Mouse (Mus musculus) stomach, embryonic 14.5 days (tissue): ENCODE data around the gene Arid1a. TPM values are rescaled to one million over a fixed set of nuclear protein-coding genes. Genes with fewer than 3 reads are reported as not detected.

Experiments used
- ATAC-seq: fragments of 200-750 bp; cut with Nextera tagmentation; 2 replicates; pipeline ENCODE4 v1.8.0; 2017; ENCODE audit warnings: low read depth, moderate TSS enrichment; ENCODE audit not compliant: insufficient number of reproducible peaks, insufficient read depth, low FRiP score
- H3K27ac ChIP-seq: fragments of 300-500 bp; sonication (generic); 2 replicates; pipeline ENCODE4 v1.5.1; 2014; ENCODE audit warnings: mild to moderate bottlenecking, low read length, moderate library complexity, mixed read lengths
- H3K27me3 ChIP-seq: fragments of 300-500 bp; sonication (generic); 2 replicates; pipeline ENCODE4 v1.6.1; 2014; ENCODE audit warnings: low read length, control low read depth, mixed read lengths; ENCODE audit not compliant: control insufficient read depth, insufficient read depth
- H3K36me3 ChIP-seq: fragments of 300-500 bp; sonication (generic); 2 replicates; pipeline ENCODE4 v1.6.1; 2014; ENCODE audit warnings: mild to moderate bottlenecking, control low read depth, low read length, moderate library complexity, mixed read lengths; ENCODE audit not compliant: control insufficient read depth, insufficient read depth
- H3K4me1 ChIP-seq: fragments of 300-500 bp; sonication (generic); 2 replicates; pipeline ENCODE4 v1.6.1; 2014; ENCODE audit warnings: low read length, control low read depth, mixed read lengths; ENCODE audit not compliant: control insufficient read depth, insufficient read depth
- H3K4me2 ChIP-seq: fragments of 300-500 bp; sonication (generic); replicated peaks from 2 replicates; pipeline ENCODE4 v1.6.1; 2014; ENCODE audit warnings: low read depth, low read length, control low read depth
- H3K4me3 ChIP-seq: fragments of 300-500 bp; sonication (generic); 2 replicates; pipeline ENCODE4 v1.5.1; 2014; ENCODE audit warnings: low read depth, low read length, control low read depth
- H3K9ac ChIP-seq: fragments of 300-500 bp; sonication (generic); replicated peaks from 2 replicates; pipeline ENCODE4 v1.6.1; 2014; ENCODE audit warnings: low read depth, mild to moderate bottlenecking, control low read depth, low read length, moderate library complexity, mixed read lengths
- H3K9me3 ChIP-seq: fragments of 300-500 bp; sonication (generic); 2 replicates; pipeline ENCODE4 v1.6.1; 2016; ENCODE audit warnings: low read depth, low read length, control low read depth; ENCODE audit not compliant: control insufficient read depth
- WGBS: fragments of 180-500 bp; shearing (Covaris S2); extraction: QIAGEN DNeasy Blood & Tissue Kit; methylation state at CpG from one replicate; pipeline ENCODE4 v1.1.7; 2014; 5-methylcytosine and 5-hydroxymethylcytosine counted together
- polyA plus RNA-seq: library from polyadenylated mRNA; unstranded; fragments of >200 nt; fragmentation: Nextera tagmentation; extraction: Ambion mirVana; gene quantifications from 2 replicates; pipeline ENCODE4 v1.2.1, GENCODE M21; 2014

Gene Arid1a
- polyA plus RNA-seq, 1 experiment from 2014 or later = 49.4 TPM

- 31% methylated on average over 7 of the region's 7 CpGs for WGBS
- 0 out of 2 replicates have a peak overlapping the region, but pooled peaks have one; percentile 29 for H3K27ac ChIP-seq
Observed at GRCm38 (mm10) chr4:133688417-133689067, 68.0 kb downstream of the Arid1a start.

GRCm38 (mm10) chr4:133687126-133687525 lies 69.4 kb downstream of the Arid1a start:
- 84% methylated on average over 5 of the region's 5 CpGs for WGBS
- no peaks in the 10 kb centered on the region for H3K9me3 ChIP-seq
- peaks cover 29% of the 10 kb centered on the region for H3K4me1 ChIP-seq
- H3K9ac ChIP-seq = no peak overlapping the region
- no peaks in the 10 kb centered on the region for H3K27me3 ChIP-seq
- peaks cover 94% of the 10 kb centered on the region for H3K36me3 ChIP-seq
- H3K27ac ChIP-seq = no peak overlapping the region
- no peak for ATAC-seq
- no peak overlapping the region for H3K4me2 ChIP-seq
- no peak overlapping the region for H3K4me3 ChIP-seq

More at GRCm38 (mm10) chr4:133688417-133689067, 68.0 kb downstream of the Arid1a start:
- Histone ChIP-seq H3K4me2 (no peak overlapping the region), H3K4me3 (no peak overlapping the region), H3K9me3 (no peaks in the 10 kb centered on the region), H3K36me3 (peaks cover 96% of the 10 kb centered on the region), H3K9ac (no peak overlapping the region), H3K27me3 (no peaks in the 10 kb centered on the region), H3K4me1 (peaks cover 29% of the 10 kb centered on the region)
- peak; percentile 62 for ATAC-seq

- Histone ChIP-seq H3K36me3 (peaks cover 94% of the 10 kb centered on the region), H3K9me3 (no peaks in the 10 kb centered on the region), H3K27ac (no peak overlapping the region), H3K4me2 (no peak overlapping the region), H3K4me1 (peaks cover 26% of the 10 kb centered on the region), H3K27me3 (no peaks in the 10 kb centered on the region), H3K9ac (no peak overlapping the region), H3K4me3 (no peak overlapping the region)
- 87% methylated on average over 11 of the region's 11 CpGs for WGBS
- ATAC-seq = no peak
Observed at GRCm38 (mm10) chr4:133686512-133686911, 70.1 kb downstream of the Arid1a start.

- no peak for ATAC-seq
- 87% methylated on average over 14 of the region's 14 CpGs for WGBS
- Histone ChIP-seq H3K9ac (no peak overlapping the region), H3K4me3 (no peak overlapping the region), H3K4me1 (peaks cover 16% of the 10 kb centered on the region), H3K27ac (no peak overlapping the region), H3K36me3 (peaks cover 57% of the 10 kb centered on the region), H3K9me3 (no peaks in the 10 kb centered on the region), H3K27me3 (no peaks in the 10 kb centered on the region), H3K4me2 (no peak overlapping the region)
Observed at GRCm38 (mm10) chr4:133680206-133680786, 76.3 kb downstream of the Arid1a start.

- 70% methylated on average over 7 of the region's 7 CpGs for WGBS
- Histone ChIP-seq H3K4me1 (peaks cover 21% of the 10 kb centered on the region), H3K4me2 (no peak overlapping the region), H3K9me3 (no peaks in the 10 kb centered on the region), H3K27ac (no peak overlapping the region), H3K4me3 (no peak overlapping the region), H3K27me3 (no peaks in the 10 kb centered on the region), H3K36me3 (peaks cover 50% of the 10 kb centered on the region), H3K9ac (no peak overlapping the region)
- ATAC-seq = no peak
Observed at GRCm38 (mm10) chr4:133679629-133680028, 76.9 kb downstream of the Arid1a start.

GRCm38 (mm10) chr4:133677266-133677665 lies 79.3 kb downstream of the Arid1a start:
- Histone ChIP-seq H3K9me3 (no peaks in the 10 kb centered on the region), H3K4me3 (no peak overlapping the region), H3K27me3 (no peaks in the 10 kb centered on the region), H3K9ac (no peak overlapping the region), H3K36me3 (peaks cover 28% of the 10 kb centered on the region), H3K4me2 (no peak overlapping the region), H3K27ac (no peak overlapping the region), H3K4me1 (peaks cover 33% of the 10 kb centered on the region)
- ATAC-seq = no peak
- WGBS = 68% methylated on average over 7 of the region's 7 CpGs

- H3K27ac ChIP-seq = peak overlapping the region; percentile 75
- ATAC-seq = no peak
- H3K9ac ChIP-seq = no peak overlapping the region
- no peak overlapping the region for H3K4me3 ChIP-seq
- peaks cover 18% of the 10 kb centered on the region for H3K36me3 ChIP-seq
- H3K4me1 ChIP-seq = peaks cover 33% of the 10 kb centered on the region
- no peaks in the 10 kb centered on the region for H3K9me3 ChIP-seq
- peak overlapping the region; percentile 3; the same call in 1 of the 2 replicates for H3K4me2 ChIP-seq
- 18% methylated on average over 3 of the region's 3 CpGs for WGBS
- H3K27me3 ChIP-seq = no peaks in the 10 kb centered on the region
Observed at GRCm38 (mm10) chr4:133676189-133676588, 80.4 kb downstream of the Arid1a start.

GRCm38 (mm10) chr4:133675594-133676016 lies 81.0 kb downstream of the Arid1a start:
- WGBS = under 1% methylated on average over 5 of the region's 5 CpGs
- Histone ChIP-seq H3K4me1 (peaks cover 37% of the 10 kb centered on the region), H3K9me3 (no peaks in the 10 kb centered on the region)

More at GRCm38 (mm10) chr4:133675594-133676016, 81.0 kb downstream of the Arid1a start:
- no peak overlapping the region for H3K9ac ChIP-seq
- H3K4me2 ChIP-seq = peak overlapping the region; percentile 3; the same call in 1 of the 2 replicates
- H3K36me3 ChIP-seq = peaks cover 12% of the 10 kb centered on the region
- H3K27me3 ChIP-seq = no peaks in the 10 kb centered on the region
- H3K27ac ChIP-seq = peak overlapping the region; percentile 75
- H3K4me3 ChIP-seq = no peak overlapping the region
- ATAC-seq = peak; percentile 65
